Mouse (Mus musculus) cerebral cortex, adult 2 months (tissue): Measurements from ENCODE around the gene Nme3.

Source experiments
- WGBS: fragments of 180-500 bp; shearing (Covaris S2); methylation state at CpG from one replicate; pipeline ENCODE4 v1.1.7; 2018; 5-methylcytosine and 5-hydroxymethylcytosine counted together

Nme3 gene

GRCm38 (mm10) chr17:24900014-24900413, 3.7 kb downstream of the Nme3 start:
- WGBS: 93% methylated on average over 6 of the region's 6 CpGs

DNA sequence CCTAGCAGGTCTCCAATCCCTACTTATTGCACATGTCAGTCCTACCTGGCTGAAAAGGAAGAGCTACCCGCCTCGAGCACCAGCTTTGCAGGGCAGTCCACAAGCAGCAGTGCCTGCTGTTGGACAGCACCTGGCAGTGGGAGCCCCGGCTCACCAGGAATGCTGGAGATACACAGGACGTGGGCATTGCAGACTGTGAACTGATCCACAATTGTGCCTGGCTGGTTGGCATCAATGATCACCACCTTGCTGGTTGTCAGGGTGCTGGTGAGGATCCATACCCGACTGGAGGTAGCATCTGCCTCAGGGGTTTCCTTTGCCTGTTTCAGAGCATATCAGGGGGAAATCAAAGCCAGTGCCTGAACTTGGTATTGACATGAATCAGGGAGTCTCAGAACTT, 5.8 kb downstream of the Nme3 start:
- 89% methylated on average over 5 of the region's 5 CpGs for WGBS

GRCm38 (mm10) chr17:24902671-24903474, 6.6 kb downstream of the Nme3 start:
- WGBS: 64% methylated on average over 9 of the region's 9 CpGs

- WGBS: 74% methylated on average over 9 of the region's 9 CpGs
Measured at GRCm38 (mm10) chr17:24903767-24904166, 7.5 kb downstream of the Nme3 start.

DNA sequence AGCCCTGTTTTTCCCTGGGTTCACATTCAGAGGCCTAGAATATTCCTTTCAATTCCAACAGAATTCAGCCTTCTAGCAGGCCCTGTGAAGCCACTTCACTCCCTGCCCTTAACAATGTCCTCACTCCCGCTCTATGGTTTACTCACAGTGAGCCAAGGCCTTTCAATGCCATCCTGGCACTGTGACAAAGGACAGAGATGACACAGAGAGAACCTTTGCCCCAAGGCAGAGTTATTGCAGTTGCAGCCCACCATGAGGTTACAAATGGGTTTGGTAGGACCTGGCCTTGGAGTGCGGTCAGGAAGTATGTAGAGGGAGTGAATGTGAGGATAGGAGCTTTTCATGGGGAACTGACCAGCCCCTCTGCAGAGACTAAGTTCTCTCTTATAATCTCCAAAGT, 11.3 kb downstream of the Nme3 start:
- 85% methylated on average over 2 of the region's 2 CpGs for WGBS

GRCm38 (mm10) chr17:24923246-24923645, 26.9 kb downstream of the Nme3 start:
- WGBS: 56% methylated on average over 1 of the region's 1 CpGs

- 62% methylated on average over 1 of the region's 1 CpGs for WGBS
Measured at GRCm38 (mm10) chr17:24929506-24929905, 33.2 kb downstream of the Nme3 start.

- WGBS: 61% methylated on average over 4 of the region's 4 CpGs
Measured at GRCm38 (mm10) chr17:24932431-24932830, 36.1 kb downstream of the Nme3 start.

DNA sequence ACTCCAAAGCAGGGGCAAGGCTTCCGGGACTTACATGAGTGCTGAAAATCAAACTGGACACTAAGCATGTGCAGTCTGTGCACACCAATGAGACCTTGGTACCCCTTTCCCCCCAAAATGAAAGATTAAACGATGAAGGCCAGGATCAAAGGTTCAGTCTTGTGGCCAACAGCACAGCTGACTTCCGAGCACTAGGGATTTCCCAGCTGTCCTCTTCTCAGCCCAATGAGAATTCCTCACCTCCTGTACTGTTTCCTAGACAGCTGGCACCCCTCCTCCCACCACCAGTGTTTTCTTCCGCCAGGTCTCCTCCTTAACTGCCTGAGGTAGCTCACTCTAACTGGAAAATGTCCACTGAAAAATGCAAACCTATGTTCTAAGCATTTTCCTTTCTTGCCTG, 36.9 kb downstream of the Nme3 start:
- WGBS: 43% methylated on average over 4 of the region's 4 CpGs

- 30% methylated on average over 4 of the region's 4 CpGs for WGBS
Measured at GRCm38 (mm10) chr17:24934926-24935325, 38.6 kb downstream of the Nme3 start.

DNA sequence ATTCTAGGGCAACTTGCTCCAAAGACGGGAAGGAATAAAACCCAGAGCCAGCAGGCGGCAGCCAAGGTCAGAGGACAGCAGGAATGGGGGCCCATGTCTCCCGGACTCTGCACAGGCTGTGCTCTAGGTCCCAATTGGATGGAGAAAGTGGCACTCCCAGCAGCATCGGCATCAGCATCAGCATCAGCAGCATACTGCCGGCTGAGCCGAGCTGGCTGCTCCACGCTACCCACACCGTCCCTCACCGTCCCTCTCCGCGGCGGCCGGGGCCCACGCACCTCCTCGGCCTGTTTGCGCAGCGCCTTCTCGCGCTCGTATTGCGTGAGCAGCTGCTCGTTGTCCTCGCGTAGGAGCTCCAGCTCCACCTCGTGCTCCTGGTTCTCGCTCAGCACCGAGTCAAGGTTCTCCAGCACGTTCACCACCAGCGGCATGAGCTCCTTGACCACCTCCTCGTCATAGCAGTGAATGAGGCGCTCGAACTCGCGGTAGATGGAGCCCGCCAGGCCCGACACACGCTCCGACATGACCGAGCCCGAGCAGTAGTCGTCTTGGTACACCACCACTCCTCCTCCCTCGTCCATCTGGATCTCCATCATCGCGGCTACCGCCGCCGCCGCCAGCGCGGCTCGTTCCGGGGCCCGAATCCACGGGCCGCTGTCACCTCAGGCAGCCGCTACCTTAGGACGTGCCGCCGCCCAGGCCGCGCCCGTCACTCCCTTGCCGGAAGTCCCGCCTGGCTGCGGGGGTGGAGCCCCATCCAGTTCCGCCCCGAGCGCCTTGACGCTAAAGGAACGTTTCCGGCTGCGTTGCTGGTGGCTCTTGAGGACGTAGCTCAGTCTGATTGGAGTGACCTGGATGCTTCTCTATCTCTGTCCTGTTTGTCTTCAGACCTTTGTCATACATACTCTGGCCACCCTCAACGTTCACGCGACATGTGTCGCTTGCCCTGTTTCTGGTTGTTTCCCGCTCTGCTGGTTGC, 40.2 kb downstream of the Nme3 start, which contains the start of gene Mapk8ip3:
Mapk8ip3 (minus strand) TSS at position 719 of the 979 bp plus-strand sequence.
- WGBS: under 1% methylated on average over 78 of the region's 78 CpGs

- 38% methylated on average over 6 of the region's 6 CpGs for WGBS
Measured at GRCm38 (mm10) chr17:24937266-24937665, 41.0 kb downstream of the Nme3 start.

DNA sequence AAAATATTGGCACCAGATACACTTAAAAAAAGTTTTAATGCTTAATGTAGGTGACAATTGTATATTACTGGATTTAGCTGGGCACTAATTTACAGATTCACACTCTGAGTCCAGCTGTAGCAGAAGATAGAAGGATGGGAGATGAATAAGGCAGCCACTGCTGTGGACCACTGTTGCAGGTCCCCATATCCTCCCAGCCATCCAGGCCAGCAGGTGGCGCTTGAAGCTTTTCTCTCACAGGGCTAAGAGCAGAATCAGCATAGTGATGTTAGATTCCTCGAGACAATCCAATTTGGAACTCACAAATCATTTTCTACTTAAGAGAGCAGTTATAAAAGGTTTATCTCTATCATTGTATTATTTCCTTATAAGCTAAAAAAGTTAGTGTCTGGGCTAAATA, 46.2 kb downstream of the Nme3 start:
- 0% methylated on average over 2 of the region's 2 CpGs for WGBS

GRCm38 (mm10) chr17:24943036-24943435, 46.7 kb downstream of the Nme3 start:
- WGBS: 49% methylated on average over 7 of the region's 7 CpGs

DNA sequence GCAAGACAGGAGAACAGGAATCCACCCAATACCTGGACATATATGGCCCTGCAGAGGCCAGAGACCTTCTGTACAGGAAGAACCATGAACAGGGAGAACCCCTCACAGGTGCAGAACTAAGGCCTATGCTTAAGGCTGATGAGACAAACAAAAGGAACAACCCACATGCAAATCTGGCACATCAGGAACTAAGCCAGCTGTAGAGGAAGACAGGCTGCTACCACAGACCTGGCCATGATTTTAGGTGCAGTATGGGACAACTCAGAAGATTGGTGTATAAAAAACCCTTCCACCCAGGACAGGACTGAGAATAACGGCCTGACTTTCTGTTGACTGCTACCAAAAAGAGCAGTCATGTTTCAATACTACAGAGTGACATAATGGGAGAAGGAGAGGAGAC, 47.3 kb downstream of the Nme3 start:
- WGBS: 79% methylated on average over 1 of the region's 1 CpGs
